Mouse (Mus musculus) brain, adult 10 weeks (tissue): ENCODE results near the gene Tas2r124. TPM values are rescaled to one million over a fixed set of nuclear protein-coding genes. Genes with fewer than 3 reads are reported as not detected.

Source experiments
- polyA plus RNA-seq: library from polyadenylated mRNA; stranded (reverse); fragments of 350-450 nt; fragmentation: Illumina TruSeq; extraction: RNeasy Lipid Tissue Mini Kit (QIAGEN cat#74804); gene quantifications from one replicate; pipeline ENCODE4 v1.2.3, GENCODE M21; 2015; ENCODE audit warnings: low read depth, low replicate concordance

Gene Tas2r124
- polyA plus RNA-seq = not detected

GRCm38 (mm10) chr6:132754430-132754829 is at the start of gene Tas2r124:
Gene Tas2r124, plus strand, starts transcription at chr6:132754730.

DNA sequence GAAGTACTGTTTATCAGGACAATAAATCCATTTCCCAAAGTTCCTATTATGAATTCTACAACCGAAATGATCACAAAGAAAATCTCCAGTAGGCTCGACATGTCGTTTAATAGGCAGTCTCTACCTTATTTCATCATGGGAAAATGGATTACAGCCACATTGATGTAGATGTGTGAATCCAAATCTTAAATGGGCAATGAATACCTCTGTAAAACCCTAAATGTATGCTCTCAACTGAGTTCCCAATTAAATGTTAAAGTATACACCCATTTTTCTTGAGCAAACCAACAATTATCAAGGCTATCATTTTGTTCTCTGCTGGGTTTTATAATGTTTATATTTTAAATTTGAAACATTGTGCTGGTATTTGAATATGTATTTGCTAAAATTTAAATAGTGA is 42.7 kb upstream of the Tas2r124 start, which contains the start of gene Tas2r122:
TSS of gene Tas2r122 (minus strand) at position 101 of the 400 bp plus-strand sequence.

DNA sequence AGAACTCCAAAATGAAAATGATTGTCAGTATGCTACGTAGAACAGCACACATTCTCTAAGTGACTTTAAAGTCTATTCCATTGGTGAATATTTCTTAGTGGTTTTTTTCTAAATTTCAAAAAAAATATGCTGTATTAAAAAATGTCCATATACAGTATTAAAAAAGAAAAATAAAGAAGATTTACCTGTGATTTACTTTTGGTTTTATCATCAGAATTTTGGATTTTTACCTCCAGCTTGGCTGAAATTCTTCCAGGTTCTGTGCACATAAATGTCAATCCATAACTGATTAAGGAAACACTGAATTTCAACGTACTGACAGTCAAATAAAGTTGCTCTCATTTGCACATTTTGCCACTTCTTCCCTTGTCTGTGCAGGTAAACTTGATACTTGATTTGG is 16.6 kb upstream of the Tas2r124 start, which contains the start of gene Tas2r115:
TSS of gene Tas2r115 (minus strand) at position 101 of the 400 bp plus-strand sequence.

GRCm38 (mm10) chr6:132761831-132762230 is 7.3 kb downstream of the Tas2r124 start, which contains the start of gene Tas2r102:
Gene Tas2r102, plus strand, starts transcription at chr6:132762131.

GRCm38 (mm10) chr6:132778062-132778461 is 23.5 kb downstream of the Tas2r124 start, which contains the start of gene Tas2r136:
Gene Tas2r136, minus strand, starts transcription at chr6:132778162.

GRCm38 (mm10) chr6:132802518-132802917 is 48.0 kb downstream of the Tas2r124 start, which contains the start of gene Tas2r117:
Gene Tas2r117, plus strand, starts transcription at chr6:132802818.

Other genes with a start within 250 kb of the Tas2r124 start
- not detected for gene Prh1, start 184.9 kb upstream of the Tas2r124 start, polyA plus RNA-seq
- gene Prp2, start 158.8 kb upstream of the Tas2r124 start, polyA plus RNA-seq = not detected
- gene A630073D07Rik, start 103.2 kb upstream of the Tas2r124 start, polyA plus RNA-seq = not detected
- gene Tas2r120, start 97.8 kb upstream of the Tas2r124 start, polyA plus RNA-seq = not detected
- gene Tas2r121, start 53.7 kb upstream of the Tas2r124 start, polyA plus RNA-seq = not detected
- gene Tas2r122, start 42.8 kb upstream of the Tas2r124 start, polyA plus RNA-seq = not detected
- not detected for gene Tas2r115, start 16.7 kb upstream of the Tas2r124 start, polyA plus RNA-seq
- gene Tas2r102, start 7.4 kb downstream of the Tas2r124 start, polyA plus RNA-seq = not detected
- gene Tas2r136, start 23.4 kb downstream of the Tas2r124 start, polyA plus RNA-seq = not detected
- gene Tas2r117, start 48.1 kb downstream of the Tas2r124 start, polyA plus RNA-seq = not detected
- gene Tas2r123, start 92.4 kb downstream of the Tas2r124 start, polyA plus RNA-seq = not detected
- gene Tas2r116, start 100.7 kb downstream of the Tas2r124 start, polyA plus RNA-seq = not detected
- not detected for gene Tas2r110, start 113.3 kb downstream of the Tas2r124 start, polyA plus RNA-seq
- not detected for gene Tas2r113, start 138.3 kb downstream of the Tas2r124 start, polyA plus RNA-seq
- not detected for gene Tas2r125, start 154.9 kb downstream of the Tas2r124 start, polyA plus RNA-seq
- not detected for gene Tas2r129, start 196.4 kb downstream of the Tas2r124 start, polyA plus RNA-seq
- not detected for gene Tas2r131, start 203.2 kb downstream of the Tas2r124 start, polyA plus RNA-seq
- not detected for gene Tas2r109, start 226.2 kb downstream of the Tas2r124 start, polyA plus RNA-seq